Mouse (Mus musculus) erythroblast, embryonic 14.5 days (primary cell): ENCODE results near the gene C1ql1. TPM values are rescaled to one million over a fixed set of nuclear protein-coding genes. Genes with fewer than 3 reads are reported as not detected.
"Not testable (repeated sequence)": the region's sequence is repeated elsewhere in the genome, so short reads cannot be mapped to it uniquely, and the experiment has no call there.

Source experiments
- H3K27me3 ChIP-seq: 2 replicates; pipeline ENCODE4 v1.6.1; 2012; ENCODE audit warnings: inconsistent platforms; ENCODE audit not compliant: control insufficient read depth
- H3K36me3 ChIP-seq: 2 replicates; pipeline ENCODE4 v1.6.1; 2012; ENCODE audit warnings: mild to moderate bottlenecking, inconsistent platforms; ENCODE audit not compliant: control insufficient read depth
- H3K4me1 ChIP-seq: 2 replicates; pipeline ENCODE4 v1.6.1; 2012; ENCODE audit warnings: inconsistent platforms; ENCODE audit not compliant: control insufficient read depth
- H3K4me3 ChIP-seq: replicated peaks from 2 replicates; pipeline ENCODE3; 2012; ENCODE audit warnings: moderate library complexity, mild to moderate bottlenecking, inconsistent platforms
- H3K9me3 ChIP-seq: 2 replicates; pipeline ENCODE4 v1.6.1; 2012; ENCODE audit warnings: low read length, inconsistent platforms, mixed read lengths; ENCODE audit not compliant: control insufficient read depth
- GATA1 ChIP-seq: IDR thresholded peaks from 2 replicates; pipeline ENCODE4 v1.6.1; 2012; ENCODE audit warnings: low read length, inconsistent platforms, mixed read lengths
- TAL1 ChIP-seq: IDR thresholded peaks from 3 replicates; pipeline ENCODE4 v1.6.1; 2012; ENCODE audit warnings: low read length, inconsistent platforms, mixed read lengths
- polyA plus RNA-seq: library from polyadenylated mRNA; stranded (reverse); fragments of >175 nt; gene quantifications from 2 replicates; pipeline ENCODE4 v1.2.3, GENCODE M21; 2012

C1ql1 gene
- polyA plus RNA-seq, 1 experiment: not detected

- TF ChIP-seq GATA1: no peak
- TF ChIP-seq TAL1: no peak
- H3K4me3 ChIP-seq: no peak overlapping the region
- peaks cover 28% of the 10 kb centered on the region for H3K27me3 ChIP-seq
- H3K36me3 ChIP-seq: no peaks in the 10 kb centered on the region
- H3K4me1 ChIP-seq: no peaks in the 10 kb centered on the region
- H3K9me3 ChIP-seq: no peaks in the 10 kb centered on the region
Observed at GRCm38 (mm10) chr11:102984086-102984485, 37.6 kb upstream of the C1ql1 start.

GRCm38 (mm10) chr11:102981151-102981890, 34.8 kb upstream of the C1ql1 start:
- TF ChIP-seq GATA1: no peak
- no peak for TF ChIP-seq TAL1
- H3K4me1 ChIP-seq: no peaks in the 10 kb centered on the region
- H3K36me3 ChIP-seq: no peaks in the 10 kb centered on the region
- no peaks in the 10 kb centered on the region for H3K9me3 ChIP-seq
- H3K27me3 ChIP-seq: peaks cover 7% of the 10 kb centered on the region
- no peak overlapping the region for H3K4me3 ChIP-seq

GRCm38 (mm10) chr11:102978052-102978666, 31.7 kb upstream of the C1ql1 start:
- peaks cover 4% of the 10 kb centered on the region for H3K27me3 ChIP-seq
- TF ChIP-seq GATA1 (no peak), TAL1 (no peak)

GRCm38 (mm10) chr11:102975966-102976365, 29.5 kb upstream of the C1ql1 start:
- H3K4me3 ChIP-seq, H3K9me3 ChIP-seq, H3K36me3 ChIP-seq, H3K4me1 ChIP-seq: not testable (repeated sequence)
- peaks cover 14% of the 10 kb centered on the region for H3K27me3 ChIP-seq

More at GRCm38 (mm10) chr11:102978052-102978666, 31.7 kb upstream of the C1ql1 start:
- Histone ChIP-seq H3K9me3 (no peaks in the 10 kb centered on the region), H3K36me3 (no peaks in the 10 kb centered on the region), H3K4me1 (no peaks in the 10 kb centered on the region), H3K4me3 (no peak overlapping the region)

- Histone ChIP-seq H3K36me3 (no peaks in the 10 kb centered on the region), H3K27me3 (peaks cover 49% of the 10 kb centered on the region), H3K4me1 (no peaks in the 10 kb centered on the region)
Observed at GRCm38 (mm10) chr11:102972326-102972725, 25.8 kb upstream of the C1ql1 start.

GRCm38 (mm10) chr11:102971604-102972003, 25.1 kb upstream of the C1ql1 start:
- Histone ChIP-seq H3K4me1 (no peaks in the 10 kb centered on the region), H3K4me3 (no peak overlapping the region), H3K9me3 (no peaks in the 10 kb centered on the region), H3K27me3 (peaks cover 56% of the 10 kb centered on the region), H3K36me3 (no peaks in the 10 kb centered on the region)
- TF ChIP-seq TAL1 (no peak), GATA1 (no peak)

More at GRCm38 (mm10) chr11:102972326-102972725, 25.8 kb upstream of the C1ql1 start:
- Histone ChIP-seq H3K4me3 (no peak overlapping the region), H3K9me3 (no peaks in the 10 kb centered on the region)
- TF ChIP-seq TAL1 (no peak), GATA1 (no peak)

GRCm38 (mm10) chr11:102964547-102965091, 18.1 kb upstream of the C1ql1 start:
- Histone ChIP-seq H3K27me3 (peaks cover 80% of the 10 kb centered on the region), H3K9me3 (no peaks in the 10 kb centered on the region), H3K36me3 (no peaks in the 10 kb centered on the region), H3K4me3 (no peak overlapping the region), H3K4me1 (no peaks in the 10 kb centered on the region)
- TF ChIP-seq GATA1 (no peak), TAL1 (no peak)

GRCm38 (mm10) chr11:102963855-102964546, 17.5 kb upstream of the C1ql1 start:
- TF ChIP-seq GATA1 (no peak), TAL1 (no peak)
- H3K27me3 ChIP-seq: peaks cover 74% of the 10 kb centered on the region
- no peaks in the 10 kb centered on the region for H3K4me1 ChIP-seq
- H3K4me3 ChIP-seq: no peak overlapping the region
- no peaks in the 10 kb centered on the region for H3K36me3 ChIP-seq
- H3K9me3 ChIP-seq: no peaks in the 10 kb centered on the region

- H3K9me3 ChIP-seq: no peaks in the 10 kb centered on the region
- TF ChIP-seq GATA1 (no peak), TAL1 (no peak)
- H3K27me3 ChIP-seq: peaks cover 72% of the 10 kb centered on the region
- no peaks in the 10 kb centered on the region for H3K36me3 ChIP-seq
- no peaks in the 10 kb centered on the region for H3K4me1 ChIP-seq
- no peak overlapping the region for H3K4me3 ChIP-seq
Observed at GRCm38 (mm10) chr11:102963246-102963854, 16.9 kb upstream of the C1ql1 start.
